8 mouse cellular contexts compared by ENCODE assay signal in genomic region chr3:108562133-108562730, GRCm38 (mm10). TPM values are rescaled to one million over a fixed set of nuclear protein-coding genes. Genes with fewer than 3 reads are reported as not detected.
A peak's percentile ranks its signal among the peaks of the same experiment; 100 is the strongest.
DNase-seq lines count a peak whose midpoint lies in the region; ATAC-seq and TF ChIP-seq lines count a peak whose summit lies in the region.

Gene Tmem167b (minus strand): TSS chr3:108562466.

- peaks cover 4% of the 10 kb centered on the region for H3K9me3 ChIP-seq in E14TG2a.4 (ENCODE audit: low read length)
- no peaks in the 10 kb centered on the region for H3K9me3 ChIP-seq in forebrain, embryonic 12.5 days
- H3K9me3 ChIP-seq in heart, postnatal 0 days (replicated peaks; ENCODE audit: control insufficient read depth, low read length) = no peaks in the 10 kb centered on the region
- H3K9me3 ChIP-seq in liver, embryonic 16.5 days (replicated peaks; ENCODE audit: control insufficient read depth, low read length) = no peaks in the 10 kb centered on the region
- no peaks in the 10 kb centered on the region for H3K9me3 ChIP-seq in neural tube, embryonic 13.5 days

- H3K4me3 ChIP-seq in E14TG2a.4 (replicated peaks; ENCODE audit: low read length) = peak within 1 kb of the TSS; percentile 95
- H3K4me3 ChIP-seq in forebrain, embryonic 12.5 days (replicated peaks) = peak within 1 kb of the TSS; percentile 89
- H3K4me3 ChIP-seq in heart, postnatal 0 days (ENCODE audit: low read depth, low read length) = peak within 1 kb of the TSS; percentile 96
- peak within 1 kb of the TSS; percentile 89 for H3K4me3 ChIP-seq in liver, embryonic 16.5 days (ENCODE audit: low read depth, low read length)
- H3K4me3 ChIP-seq in neural tube, embryonic 13.5 days = peak within 1 kb of the TSS; percentile 86
- peak within 1 kb of the TSS; percentile 98 for H3K4me3 ChIP-seq in testis, adult 2 months (ENCODE audit: control insufficient read depth, low read depth, low read length)

- TF ChIP-seq EP300 in heart, postnatal 0 days (IDR thresholded peaks at IDR 0.05; ENCODE audit: low read depth) = no peak

- TF ChIP-seq POLR2A in testis, adult 2 months (IDR thresholded peaks at IDR 0.05; ENCODE audit: control insufficient read depth, low read depth, low read length) = peak; percentile 89

- no peak for TF ChIP-seq CTCF in E14TG2a.4 (conservative IDR thresholded peaks at IDR 0.05; ENCODE audit: low read length)
- TF ChIP-seq CTCF in heart, postnatal 0 days (IDR thresholded peaks at IDR 0.05; ENCODE audit: low read depth) = peak; percentile 4; the same call in 1 of the 2 replicates
- TF ChIP-seq CTCF in testis, adult 2 months (IDR thresholded peaks at IDR 0.05; ENCODE audit: control insufficient read depth, insufficient read depth, insufficient replicate concordance, low read depth, low read length) = no peak

- peak within 1 kb of the TSS; percentile 84 for H3K9ac ChIP-seq in forebrain, embryonic 12.5 days
- H3K9ac ChIP-seq in heart, postnatal 0 days (replicated peaks; ENCODE audit: low read depth, low read length) = peak within 1 kb of the TSS; percentile 91
- H3K9ac ChIP-seq in liver, embryonic 16.5 days (ENCODE audit: low read depth, low read length) = peak within 1 kb of the TSS; percentile 91
- H3K9ac ChIP-seq in neural tube, embryonic 13.5 days = peak within 1 kb of the TSS; percentile 87

- ATAC-seq in forebrain, embryonic 12.5 days (ENCODE audit: low FRiP score) = peak; percentile 98
- ATAC-seq in heart, postnatal 0 days (ENCODE audit: insufficient read depth, low read depth) = peak; percentile 97
- peak; percentile 97 for ATAC-seq in liver, embryonic 16.5 days (ENCODE audit: low read depth)
- ATAC-seq in neural tube, embryonic 13.5 days (ENCODE audit: low read depth) = peak; percentile 97

- H3K4me2 ChIP-seq in forebrain, embryonic 12.5 days = peak within 1 kb of the TSS; percentile 64
- H3K4me2 ChIP-seq in heart, postnatal 0 days (ENCODE audit: low read depth, low read length) = peak within 1 kb of the TSS; percentile 83
- H3K4me2 ChIP-seq in liver, embryonic 16.5 days (ENCODE audit: low read depth, low read length) = peak within 1 kb of the TSS; percentile 83
- peak within 1 kb of the TSS; percentile 80 for H3K4me2 ChIP-seq in neural tube, embryonic 13.5 days

- peaks cover 37% of the 10 kb centered on the region for H3K4me1 ChIP-seq in E14TG2a.4 (replicated peaks; ENCODE audit: low read depth, low read length)
- H3K4me1 ChIP-seq in forebrain, embryonic 12.5 days = peaks cover 20% of the 10 kb centered on the region
- H3K4me1 ChIP-seq in heart, postnatal 0 days (ENCODE audit: control insufficient read depth, insufficient read depth) = no peaks in the 10 kb centered on the region
- peaks cover 30% of the 10 kb centered on the region for H3K4me1 ChIP-seq in liver, embryonic 16.5 days (ENCODE audit: control insufficient read depth, low read depth, low read length)
- H3K4me1 ChIP-seq in neural tube, embryonic 13.5 days (replicated peaks) = peaks cover 20% of the 10 kb centered on the region
- no peaks in the 10 kb centered on the region; the same call in 1 of the 2 replicates for H3K4me1 ChIP-seq in testis, adult 2 months (ENCODE audit: control insufficient read depth, insufficient read depth, low read length)

- peak within 1 kb of the TSS; percentile 89 for H3K27ac ChIP-seq in forebrain, embryonic 12.5 days
- peak within 1 kb of the TSS; percentile 90 for H3K27ac ChIP-seq in heart, postnatal 0 days (ENCODE audit: low read depth)
- H3K27ac ChIP-seq in liver, embryonic 16.5 days (ENCODE audit: low read length) = peak within 1 kb of the TSS; percentile 91
- peak within 1 kb of the TSS; percentile 96 for H3K27ac ChIP-seq in neural tube, embryonic 13.5 days (replicated peaks)
- H3K27ac ChIP-seq in testis, adult 2 months (ENCODE audit: control insufficient read depth, insufficient read depth, low read depth, low read length) = peak within 1 kb of the TSS; percentile 96

- WGBS in forebrain, embryonic 12.5 days = under 1% methylated on average over 45 of the region's 45 CpGs
- under 1% methylated on average over 42 of the region's 45 CpGs for WGBS in heart, postnatal 0 days
- WGBS in liver, embryonic 16.5 days (ENCODE audit: insufficient replicate concordance) = 0% methylated on average over 45 of the region's 45 CpGs
- under 1% methylated on average over 44 of the region's 45 CpGs for WGBS in neural tube, embryonic 13.5 days

- peak; percentile 98 for DNase-seq in c-Kit-positive CD71-positive TER-119-positive erythroid progenitor cells, embryonic 14.5 days (ENCODE audit: low spot score)
- peak; percentile 99 for DNase-seq in heart, postnatal 0 days (ENCODE audit: low spot score)
- DNase-seq in kidney, postnatal 4 days = peak; percentile 95 to 97

- no peaks in the 10 kb centered on the region for H3K27me3 ChIP-seq in E14TG2a.4 (ENCODE audit: insufficient read depth, low read length)
- H3K27me3 ChIP-seq in forebrain, embryonic 12.5 days = no peaks in the 10 kb centered on the region
- H3K27me3 ChIP-seq in heart, postnatal 0 days (ENCODE audit: control insufficient read depth, insufficient read depth, low read length) = no peaks in the 10 kb centered on the region
- no peaks in the 10 kb centered on the region for H3K27me3 ChIP-seq in liver, embryonic 16.5 days (ENCODE audit: control insufficient read depth, insufficient read depth, low read depth, low read length)
- H3K27me3 ChIP-seq in neural tube, embryonic 13.5 days = no peaks in the 10 kb centered on the region
- no peaks in the 10 kb centered on the region for H3K27me3 ChIP-seq in testis, adult 2 months (ENCODE audit: control insufficient read depth, insufficient read depth, low read length)

- peaks cover 31% of the 10 kb centered on the region for H3K36me3 ChIP-seq in E14TG2a.4 (ENCODE audit: insufficient read depth, low read length)
- H3K36me3 ChIP-seq in forebrain, embryonic 12.5 days (replicated peaks) = peaks cover 28% of the 10 kb centered on the region
- H3K36me3 ChIP-seq in heart, postnatal 0 days (replicated peaks; ENCODE audit: control insufficient read depth, insufficient read depth, low read length) = peaks cover 30% of the 10 kb centered on the region
- H3K36me3 ChIP-seq in liver, embryonic 16.5 days (ENCODE audit: control insufficient read depth, insufficient read depth) = peaks cover 10% of the 10 kb centered on the region; the same call in 1 of the 2 replicates
- peaks cover 30% of the 10 kb centered on the region for H3K36me3 ChIP-seq in neural tube, embryonic 13.5 days
- no peaks in the 10 kb centered on the region; the same call in 1 of the 2 replicates for H3K36me3 ChIP-seq in testis, adult 2 months (ENCODE audit: control insufficient read depth, insufficient read depth, low read length)

RNA-seq across cellular contexts. Expression of gene Tmem167b, which starts in this region (rescaled TPM):
- polyA plus RNA-seq in forebrain, embryonic 12.5 days (2016; fragmentation: Nextera tagmentation; extraction: Ambion mirVana) = 59.4 and 65.8 TPM in 2 replicates
- 22.4 and 34.6 TPM in 2 replicates for total RNA-seq in heart, postnatal 0 days (2014; rRNA removed; ENCODE audit: low replicate concordance)
- polyA plus RNA-seq in heart, postnatal 0 days (2015; fragmentation: Nextera tagmentation; extraction: Ambion mirVana) = 25.4 and 25.8 TPM in 2 replicates
- polyA plus RNA-seq in liver, embryonic 16.5 days (2015; fragmentation: Nextera tagmentation; extraction: Ambion mirVana) = 16.1 and 16.8 TPM in 2 replicates
- polyA plus RNA-seq in neural tube, embryonic 13.5 days (2015; fragmentation: Nextera tagmentation; extraction: Ambion mirVana) = 57.2 and 58.4 TPM in 2 replicates
- polyA plus RNA-seq in testis, adult 2 months (2012; rRNA removed) = 3.2 and 4.0 TPM in 2 replicates

Comparison
In these comparisons a context has a peak if more than half of its experiments do, and no peak if none do; other contexts are left out.
1. Peak in every context shown above with its lines: DNase-seq, ATAC-seq, H3K4me3 ChIP-seq and H3K27ac ChIP-seq.